Mouse (Mus musculus) gastrocnemius, postnatal 36 days (tissue): Measurements from ENCODE around the gene Wnk4. TPM values are rescaled to one million over a fixed set of nuclear protein-coding genes. Genes with fewer than 3 reads are reported as not detected.
A peak's percentile ranks its signal among the peaks of the same experiment; 100 is the strongest.
"Not testable (repeated sequence)": the region's sequence is repeated elsewhere in the genome, so short reads cannot be mapped to it uniquely, and the experiment has no call there.

ENCODE experiments used
- DNase-seq, 2 experiments: peaks; one replicate each; pipeline ENCODE4 v3.0.0; 2022
- intact Hi-C: fragments of 180-260 bp; cut with DNase I; formaldehyde crosslinking; loops from one replicate; pipeline ENCODE4 v1.15.1; 2025
- total RNA-seq, 2 experiments: library from RNA; stranded (reverse); gene quantifications; 2 replicates each; pipeline ENCODE4 v1.2.3; 2021

The Wnk4 gene
- total RNA-seq, 2 experiments from 2014 or later = 0.10 to 0.15 TPM

GRCm38 (mm10) chr11:101312150-101312549 lies 51.8 kb downstream of the Wnk4 start:
- intact Hi-C loops = no loop called here

GRCm38 (mm10) chr11:101314567-101314966 lies 54.2 kb downstream of the Wnk4 start:
- DNase-seq = no peak
- intact Hi-C loops = no loop called here

More at GRCm38 (mm10) chr11:101312150-101312549, 51.8 kb downstream of the Wnk4 start:
- DNase-seq = no peak

- DNase-seq = no peak
- intact Hi-C loops = no loop called here
Measured at GRCm38 (mm10) chr11:101315082-101315650, 54.8 kb downstream of the Wnk4 start.

- intact Hi-C loops = no loop called here
- DNase-seq = peak; percentile 86 to 94
Measured at GRCm38 (mm10) chr11:101315665-101316500, 55.5 kb downstream of the Wnk4 start, which contains the start of gene Psme3. TSS of gene Psme3 (plus strand) at chr11:101316213.

GRCm38 (mm10) chr11:101316501-101316917 lies 56.1 kb downstream of the Wnk4 start:
- DNase-seq = no peak
- intact Hi-C loops = no loop called here

- intact Hi-C loops = loop anchor here (1.0 kb wide), 1 partner anchor 72 kb away; no protein-coding TSS in a partner anchor
- peak; percentile 48 to 55 for DNase-seq
Measured at GRCm38 (mm10) chr11:101323609-101324008, 63.2 kb downstream of the Wnk4 start.

GRCm38 (mm10) chr11:101324763-101325162 lies 64.4 kb downstream of the Wnk4 start, which contains the start of gene Aoc2:
TSS of gene Aoc2 (plus strand) at chr11:101325063.
- no peak for DNase-seq
- intact Hi-C loops = no loop called here

GRCm38 (mm10) chr11:101325201-101325600 lies 64.8 kb downstream of the Wnk4 start:
- intact Hi-C loops = not testable (repeated sequence)
- peak in 1 of 2 experiments; percentile 18 for DNase-seq

GRCm38 (mm10) chr11:101326147-101326546 lies 65.8 kb downstream of the Wnk4 start:
- intact Hi-C loops = no loop called here
- DNase-seq = no peak

Other genes with a start within 250 kb of the Wnk4 start
- gene Naglu, start 190.6 kb upstream of the Wnk4 start, total RNA-seq = 1 to 10 TPM; 3.2 to 3.5 TPM
- gene Hsd17b1, start 182.2 kb upstream of the Wnk4 start, total RNA-seq = not detected
- gene Coasy, start 178.0 kb upstream of the Wnk4 start, total RNA-seq = 1 to 10 TPM; 8.0 to 8.9 TPM
- 10 to 100 TPM in 1 of 2 experiments, 1 to 10 TPM in 1; 8.8 to 12.4 TPM for gene Mlx, start 173.3 kb upstream of the Wnk4 start, total RNA-seq
- gene Psmc3ip, start 165.1 kb upstream of the Wnk4 start, total RNA-seq = 1 to 10 TPM; 1.6 to 2.1 TPM
- gene Retreg3, start 140.7 kb upstream of the Wnk4 start, total RNA-seq = 10 to 100 TPM; 29.6 to 29.7 TPM
- 10 to 100 TPM; 23.9 TPM for gene Tubg1, start 140.6 kb upstream of the Wnk4 start, total RNA-seq
- gene Tubg2, start 104.7 kb upstream of the Wnk4 start, total RNA-seq = 1 to 10 TPM; 2.3 to 2.6 TPM
- 1 to 10 TPM; 1.1 to 2.1 TPM for gene Cntnap1, start 90.0 kb upstream of the Wnk4 start, total RNA-seq
- 10 to 100 TPM; 22.4 to 27.6 TPM for gene Plekhh3, start 89.2 kb upstream of the Wnk4 start, total RNA-seq
- gene Ccr10, start 85.1 kb upstream of the Wnk4 start, total RNA-seq = not detected
- 10 to 100 TPM; 20.5 to 23.8 TPM for gene Ezh1, start 34.1 kb upstream of the Wnk4 start, total RNA-seq
- gene Ramp2, start 14.5 kb upstream of the Wnk4 start, total RNA-seq = 10 to 100 TPM; 35.3 to 38.3 TPM
- 10 to 100 TPM; 36.2 to 39.4 TPM for gene Vps25, start 6.9 kb upstream of the Wnk4 start, total RNA-seq
- gene Cntd1, start 18.4 kb downstream of the Wnk4 start, total RNA-seq = under 1 TPM; 0.10 to 0.15 TPM
- 10 to 100 TPM; 64.3 to 71.4 TPM for gene Coa3, start 18.5 kb downstream of the Wnk4 start, total RNA-seq
- gene Becn1, start 41.7 kb downstream of the Wnk4 start, total RNA-seq = 10 to 100 TPM; 73.9 to 78.0 TPM
- 10 to 100 TPM; 54.1 to 57.8 TPM for gene Psme3, start 55.6 kb downstream of the Wnk4 start, total RNA-seq
- 1 to 10 TPM in 1 of 2 experiments, under 1 TPM in 1; 0.92 to 1.2 TPM for gene Aoc2, start 64.5 kb downstream of the Wnk4 start, total RNA-seq
- gene Aoc3, start 70.0 kb downstream of the Wnk4 start, total RNA-seq = 1 to 10 TPM; 4.7 to 7.1 TPM
- not detected for gene G6pc, start 107.0 kb downstream of the Wnk4 start, total RNA-seq
- 10 to 100 TPM; 10.5 to 19.4 TPM for gene Aarsd1, start 157.0 kb downstream of the Wnk4 start, total RNA-seq
- gene Gm27029, start 164.2 kb downstream of the Wnk4 start, total RNA-seq = 10 to 100 TPM in 1 of 2 experiments, 1 to 10 TPM in 1; 8.1 to 13.0 TPM
- gene Rundc1, start 164.5 kb downstream of the Wnk4 start, total RNA-seq = 1 to 10 TPM; 6.7 to 7.9 TPM
- 100 to 1,000 TPM in 1 of 2 experiments, 10 to 100 TPM in 1; 83.5 to 111 TPM for gene Ptges3l, start 164.8 kb downstream of the Wnk4 start, total RNA-seq
- gene Rpl27, start 181.7 kb downstream of the Wnk4 start, total RNA-seq = 10 to 100 TPM; 35.1 to 42.1 TPM
- 10 to 100 TPM in 1 of 2 experiments, 1 to 10 TPM in 1; 9.1 to 13.0 TPM for gene Ifi35, start 187.8 kb downstream of the Wnk4 start, total RNA-seq
- 1 to 10 TPM; 2.8 to 3.0 TPM for gene Rnd2, start 204.4 kb downstream of the Wnk4 start, total RNA-seq
- gene Vat1, start 205.7 kb downstream of the Wnk4 start, total RNA-seq = 10 to 100 TPM; 11.5 to 12.3 TPM